26 mouse cellular contexts compared by ENCODE assay signal in genomic region chr8:54087114-54087513, GRCm38 (mm10). TPM values are rescaled to one million over a fixed set of nuclear protein-coding genes. Genes with fewer than 3 reads are reported as not detected.
DNase-seq lines count a peak whose midpoint lies in the region; ATAC-seq lines count a peak whose summit lies in the region.
"Had no signal": no experiment of that assay in that cellular context is flagged by ENCODE, and none has a peak within 500 bp of the region (broad histone marks: within the 10 kb centered on the region; RNA-seq: fewer than 3 reads in every experiment).

No protein-coding gene starts in this region.

- no peaks in the 10 kb centered on the region for H3K9me3 ChIP-seq in kidney, embryonic 15.5 days (replicated peaks)
- H3K9me3 ChIP-seq: embryonic facial prominence, embryonic 13.5 days; embryonic facial prominence, embryonic 15.5 days; forebrain, embryonic 10.5 days; forebrain, embryonic 12.5 days; G1E had no signal

- H3K4me1 ChIP-seq in kidney, embryonic 15.5 days = no peaks in the 10 kb centered on the region
- H3K4me1 ChIP-seq: embryonic facial prominence, embryonic 13.5 days; embryonic facial prominence, embryonic 15.5 days; forebrain, embryonic 10.5 days; forebrain, embryonic 12.5 days had no signal

- H3K27ac ChIP-seq in kidney, embryonic 15.5 days = no peak overlapping the region
- H3K27ac ChIP-seq: embryonic facial prominence, embryonic 13.5 days; embryonic facial prominence, embryonic 15.5 days; forebrain, embryonic 10.5 days; forebrain, embryonic 12.5 days had no signal

- H3K4me2 ChIP-seq in kidney, embryonic 15.5 days = no peak overlapping the region
- H3K4me2 ChIP-seq: embryonic facial prominence, embryonic 13.5 days; embryonic facial prominence, embryonic 15.5 days; forebrain, embryonic 12.5 days had no signal

- ATAC-seq in common myeloid progenitor, adult 5-6 weeks (replicated peaks; ENCODE audit: low read depth, poor library complexity, severe bottlenecking) = peak; percentile 95
- peak; percentile 89 to 91 for ATAC-seq in hematopoietic stem cell, adult 5-6 weeks (replicated peaks in 1 of 2; ENCODE audit: insufficient read depth in 1 of 2, low FRiP score in 2 of 2, low TSS enrichment in 1 of 2, low read depth in 1 of 2, poor library complexity in 2 of 2, severe bottlenecking in 2 of 2)
- ATAC-seq in megakaryocyte progenitor cell, adult 5-6 weeks (replicated peaks; ENCODE audit: poor library complexity) = peak; percentile 93
- no peak for ATAC-seq in kidney, embryonic 15.5 days (replicated peaks; ENCODE audit: low FRiP score)
- ATAC-seq: activated CD4-positive, CD25-positive, alpha-beta regulatory T cell, adult 4 months; CD4-positive, CD25-positive, alpha-beta regulatory T cell, adult 4 months; forebrain, embryonic 14.5 days; forebrain, embryonic 16.5 days; Patski had no signal

- H3K9ac ChIP-seq in kidney, embryonic 15.5 days = no peak overlapping the region
- H3K9ac ChIP-seq: embryonic facial prominence, embryonic 13.5 days; embryonic facial prominence, embryonic 15.5 days; forebrain, embryonic 12.5 days had no signal

- H3K4me3 ChIP-seq in kidney, embryonic 15.5 days (replicated peaks) = no peak overlapping the region
- H3K4me3 ChIP-seq: embryonic facial prominence, embryonic 13.5 days; embryonic facial prominence, embryonic 15.5 days; erythroblast, embryonic 14.5 days; forebrain, embryonic 10.5 days; forebrain, embryonic 12.5 days had no signal

- DNase-seq in embryo, embryonic 9.5 days (ENCODE audit: extremely low spot score) = no peak
- DNase-seq: adrenal gland, adult 8-10 months; adrenal gland, postnatal 25 days; B cell, adult 2 months; cerebellum, adult 11 months; cerebellum, adult 18-20 months; cerebellum, adult 8-10 months; cerebellum, adult 9-11 months; cerebellum, postnatal 14 days; cerebellum, postnatal 36 days had no signal

- H3K27me3 ChIP-seq in kidney, embryonic 15.5 days = no peaks in the 10 kb centered on the region
- H3K27me3 ChIP-seq: CH12.LX; embryonic facial prominence, embryonic 13.5 days; embryonic facial prominence, embryonic 15.5 days; forebrain, embryonic 12.5 days; Patski had no signal

- H3K36me3 ChIP-seq in kidney, embryonic 15.5 days = no peaks in the 10 kb centered on the region
- H3K36me3 ChIP-seq: embryonic facial prominence, embryonic 13.5 days; embryonic facial prominence, embryonic 15.5 days; forebrain, embryonic 10.5 days; forebrain, embryonic 12.5 days; G1E had no signal

- 70% methylated on average over 2 of the region's 2 CpGs for WGBS in kidney, embryonic 15.5 days

RNA-seq across cellular contexts. Expression of gene Vegfc, which starts 9.7 kb away (rescaled TPM):
- total RNA-seq in common myeloid progenitor, adult 5-6 weeks (2017) = 0.50 and 0.78 TPM in 2 replicates
- 3.1 and 5.3 TPM in 2 replicates for total RNA-seq in hematopoietic stem cell, adult 5-6 weeks (2017)
- total RNA-seq in megakaryocyte progenitor cell, adult 5-6 weeks (2015) = 1.2 TPM in 2 replicates
- 0.37 TPM in 1 of 2 replicates, not detected in the other for total RNA-seq in megakaryocyte progenitor cell, adult 5-6 weeks (2017)
- polyA plus RNA-seq in kidney, embryonic 15.5 days (2015; fragmentation: Nextera tagmentation; extraction: Ambion mirVana) = 6.3 and 8.7 TPM in 2 replicates
- total RNA-seq: CH12.LX had no signal
- polyA plus RNA-seq: erythroblast, embryonic 14.5 days; G1E had no signal
